Mouse (Mus musculus) liver, embryonic 16.5 days (tissue): ENCODE results near the gene Prkci. TPM values are rescaled to one million over a fixed set of nuclear protein-coding genes. Genes with fewer than 3 reads are reported as not detected.

Source experiments
- ATAC-seq: fragments of 200-750 bp; cut with Nextera tagmentation; 2 replicates; pipeline ENCODE4 v1.8.0; 2017; ENCODE audit warnings: low read depth, mild to moderate bottlenecking, moderate number of reproducible peaks, moderate library complexity
- H3K27ac ChIP-seq: fragments of 300-500 bp; sonication (generic); 2 replicates; pipeline ENCODE4 v1.5.1; 2014; ENCODE audit warnings: mild to moderate bottlenecking, low read length
- H3K27me3 ChIP-seq: fragments of 300-500 bp; sonication (generic); 2 replicates; pipeline ENCODE4 v1.6.1; 2014; ENCODE audit warnings: low read depth, low read length, mixed read lengths; ENCODE audit not compliant: control insufficient read depth, insufficient read depth
- H3K36me3 ChIP-seq: fragments of 300-500 bp; sonication (generic); 2 replicates; pipeline ENCODE4 v1.6.1; 2014; ENCODE audit warnings: mild to moderate bottlenecking; ENCODE audit not compliant: control insufficient read depth, insufficient read depth
- H3K4me1 ChIP-seq: fragments of 300-500 bp; sonication (generic); 2 replicates; pipeline ENCODE4 v1.6.1; 2014; ENCODE audit warnings: low read depth, low read length, mixed read lengths; ENCODE audit not compliant: control insufficient read depth
- H3K4me2 ChIP-seq: fragments of 300-500 bp; sonication (generic); 2 replicates; pipeline ENCODE4 v1.6.1; 2014; ENCODE audit warnings: low read depth, low read length, mixed read lengths
- H3K4me3 ChIP-seq: fragments of 300-500 bp; sonication (generic); 2 replicates; pipeline ENCODE4 v1.5.1; 2014; ENCODE audit warnings: low read depth, mild to moderate bottlenecking, low read length
- H3K9ac ChIP-seq: fragments of 300-500 bp; sonication (generic); 2 replicates; pipeline ENCODE4 v1.6.1; 2014; ENCODE audit warnings: low read depth, low read length
- H3K9me3 ChIP-seq: fragments of 300-500 bp; sonication (generic); replicated peaks from 2 replicates; pipeline ENCODE4 v1.6.1; 2016; ENCODE audit warnings: low read length; ENCODE audit not compliant: control insufficient read depth
- WGBS: fragments of 180-500 bp; shearing (Covaris S2); extraction: QIAGEN DNeasy Blood & Tissue Kit; methylation state at CpG from one replicate; pipeline ENCODE4 v1.1.7; 2014; ENCODE audit not compliant: insufficient replicate concordance; 5-methylcytosine and 5-hydroxymethylcytosine counted together
- polyA plus RNA-seq: library from polyadenylated mRNA; unstranded; fragments of >200 nt; fragmentation: Nextera tagmentation; extraction: Ambion mirVana; gene quantifications from 2 replicates; pipeline ENCODE4 v1.2.1, GENCODE M21; 2015

Gene Prkci
- polyA plus RNA-seq, 1 experiment from 2014 or later, result 5.4 TPM

- H3K27ac ChIP-seq, result 0 out of 2 replicates have a peak overlapping the region, but pooled peaks have one; percentile 7
- no peak overlapping the region for H3K9ac ChIP-seq
- H3K27me3 ChIP-seq, result no peaks in the 10 kb centered on the region
- H3K36me3 ChIP-seq, result no peaks in the 10 kb centered on the region
- no peaks in the 10 kb centered on the region; the same call in 1 of the 2 replicates for H3K4me1 ChIP-seq
- no peaks in the 10 kb centered on the region for H3K9me3 ChIP-seq
- H3K4me2 ChIP-seq, result peak overlapping the region; percentile 26
- H3K4me3 ChIP-seq, result no peak overlapping the region
- 16% methylated on average over 12 of the region's 12 CpGs for WGBS
- ATAC-seq, result peak; percentile 64
Measured at GRCm38 (mm10) chr3:31083507-31084245, 88.1 kb downstream of the Prkci start.

- Histone ChIP-seq H3K9me3 (no peaks in the 10 kb centered on the region), H3K4me1 (no peaks in the 10 kb centered on the region; the same call in 1 of the 2 replicates), H3K4me3 (no peak overlapping the region), H3K4me2 (no peak overlapping the region), H3K27ac (no peak overlapping the region), H3K36me3 (no peaks in the 10 kb centered on the region), H3K9ac (no peak overlapping the region), H3K27me3 (no peaks in the 10 kb centered on the region)
- no peak for ATAC-seq
- WGBS, result 77% methylated on average over 3 of the region's 3 CpGs
Measured at GRCm38 (mm10) chr3:31085000-31085399, 89.5 kb downstream of the Prkci start.

- Histone ChIP-seq H3K27ac (no peak overlapping the region), H3K36me3 (no peaks in the 10 kb centered on the region), H3K9me3 (no peaks in the 10 kb centered on the region), H3K4me2 (no peak overlapping the region), H3K27me3 (no peaks in the 10 kb centered on the region), H3K4me1 (peaks cover 18% of the 10 kb centered on the region), H3K4me3 (no peak overlapping the region), H3K9ac (no peak overlapping the region)
- ATAC-seq, result no peak
- 54% methylated on average over 10 of the region's 10 CpGs for WGBS
Measured at GRCm38 (mm10) chr3:31088789-31089775, 93.5 kb downstream of the Prkci start.

- Histone ChIP-seq H3K9me3 (no peaks in the 10 kb centered on the region), H3K9ac (no peak overlapping the region), H3K27ac (no peak overlapping the region), H3K4me3 (no peak overlapping the region), H3K27me3 (no peaks in the 10 kb centered on the region), H3K4me1 (peaks cover 18% of the 10 kb centered on the region), H3K4me2 (no peak overlapping the region), H3K36me3 (no peaks in the 10 kb centered on the region)
- ATAC-seq, result no peak
- WGBS, result 27% methylated on average over 7 of the region's 7 CpGs
Measured at GRCm38 (mm10) chr3:31089956-31090355, 94.4 kb downstream of the Prkci start.

DNA sequence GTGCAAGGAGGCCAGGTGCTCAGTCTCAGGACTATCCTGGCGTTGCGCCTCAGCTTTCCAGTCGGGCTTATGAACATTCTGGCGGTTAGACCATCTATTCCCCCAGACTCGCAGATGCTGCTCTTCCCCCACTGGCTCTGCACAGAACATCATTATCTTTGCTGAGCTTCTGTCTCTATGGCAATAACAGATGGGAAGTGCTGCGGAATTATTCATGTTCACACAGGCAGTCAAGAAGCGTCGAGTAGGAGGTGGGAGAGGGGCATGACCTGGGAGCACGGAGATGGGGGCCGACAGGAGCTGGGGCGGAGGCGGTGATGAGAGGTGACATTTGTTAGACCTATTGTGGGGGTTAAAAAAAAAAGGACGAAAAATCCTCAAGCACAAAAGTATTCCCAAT lies 97.6 kb downstream of the Prkci start:
- H3K27me3 ChIP-seq, result peaks cover 5% of the 10 kb centered on the region; the same call in 1 of the 2 replicates
- no peak overlapping the region; the same call in 1 of the 2 replicates for H3K27ac ChIP-seq
- H3K9ac ChIP-seq, result peak overlapping the region; percentile 89
- H3K9me3 ChIP-seq, result no peaks in the 10 kb centered on the region
- H3K4me3 ChIP-seq, result peak overlapping the region; percentile 84
- H3K4me1 ChIP-seq, result peaks cover 25% of the 10 kb centered on the region
- H3K4me2 ChIP-seq, result peak overlapping the region; percentile 96
- H3K36me3 ChIP-seq, result no peaks in the 10 kb centered on the region; the same call in 1 of the 2 replicates
- WGBS, result 2% methylated on average over 13 of the region's 13 CpGs
- ATAC-seq, result no peak

DNA sequence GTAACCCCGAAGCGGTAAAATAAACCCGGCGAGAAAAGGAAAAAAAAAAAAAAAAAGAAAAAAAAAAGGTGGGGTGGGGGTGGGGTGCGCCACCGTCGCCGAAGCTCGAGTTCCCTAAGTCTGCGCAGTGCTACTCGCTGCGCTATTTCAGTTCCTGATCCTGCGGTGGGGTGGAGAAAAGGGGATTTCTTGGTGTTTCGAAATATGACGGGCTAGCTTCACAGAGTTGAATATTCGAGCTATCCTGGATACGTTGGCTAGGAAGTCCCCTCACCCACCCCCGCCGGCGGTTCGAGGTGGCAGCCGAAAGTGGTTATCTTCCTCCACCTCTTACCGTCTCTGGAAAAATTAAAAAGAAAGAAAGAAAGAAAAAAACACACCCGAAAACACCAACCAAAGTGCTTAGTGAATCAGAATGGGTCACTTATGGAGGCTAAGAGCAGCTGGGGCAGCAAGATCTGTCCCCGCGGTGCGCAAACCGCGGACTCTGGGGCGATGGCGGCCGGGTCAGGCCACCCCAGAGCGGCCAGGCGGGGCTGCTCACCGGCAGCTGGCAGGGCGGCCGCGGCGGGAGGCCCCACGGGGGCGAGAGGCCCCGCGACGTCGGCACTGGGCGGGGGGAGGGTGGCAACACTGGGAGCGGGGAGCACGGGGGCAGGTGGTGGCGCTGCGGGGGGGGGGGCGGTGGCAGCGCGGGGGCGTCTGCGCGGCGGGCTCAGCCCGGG lies 98.2 kb downstream of the Prkci start:
- H3K9ac ChIP-seq, result peak overlapping the region; percentile 89
- peak overlapping the region; percentile 97 for H3K27ac ChIP-seq
- H3K27me3 ChIP-seq, result peaks cover 5% of the 10 kb centered on the region; the same call in 1 of the 2 replicates
- H3K4me2 ChIP-seq, result peak overlapping the region; percentile 96
- H3K9me3 ChIP-seq, result no peaks in the 10 kb centered on the region
- no peaks in the 10 kb centered on the region; the same call in 1 of the 2 replicates for H3K36me3 ChIP-seq
- H3K4me1 ChIP-seq, result peaks cover 25% of the 10 kb centered on the region
- WGBS, result under 1% methylated on average over 49 of the region's 58 CpGs
- peak overlapping the region; percentile 84 for H3K4me3 ChIP-seq
- ATAC-seq, result peak; percentile 56

- Histone ChIP-seq H3K27ac (peak within 1 kb of the TSS; percentile 97), H3K4me2 (peak within 1 kb of the TSS; percentile 96), H3K27me3 (peaks cover 5% of the 10 kb centered on the region; the same call in 1 of the 2 replicates), H3K4me1 (peaks cover 25% of the 10 kb centered on the region), H3K4me3 (peak within 1 kb of the TSS; percentile 84), H3K9me3 (no peaks in the 10 kb centered on the region), H3K9ac (peak within 1 kb of the TSS; percentile 89), H3K36me3 (no peaks in the 10 kb centered on the region; the same call in 1 of the 2 replicates)
- ATAC-seq, result peak; percentile 92
- 0% methylated on average over 32 of the region's 109 CpGs for WGBS
Measured at GRCm38 (mm10) chr3:31094531-31095178, 99.1 kb downstream of the Prkci start, which contains the start of gene Skil. Gene Skil, plus strand, starts transcription at chr3:31095058.

DNA sequence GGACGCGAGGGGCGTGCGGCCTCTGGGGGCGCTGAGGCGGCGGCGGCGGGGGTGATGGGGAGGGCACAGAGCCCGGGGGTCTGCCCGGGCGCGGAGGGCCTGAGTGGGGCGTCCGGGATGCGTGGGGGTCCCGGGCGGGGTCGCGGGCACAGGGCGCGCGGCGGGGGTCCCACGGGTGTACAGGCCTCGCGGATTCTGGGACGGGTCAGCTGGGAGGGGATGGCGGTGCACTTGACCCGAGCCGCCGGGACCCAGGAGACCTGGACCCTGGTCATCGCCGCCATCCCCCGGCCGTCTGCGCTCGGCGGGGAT lies 99.6 kb downstream of the Prkci start:
- H3K4me1 ChIP-seq, result peaks cover 25% of the 10 kb centered on the region
- peak overlapping the region; percentile 84 for H3K4me3 ChIP-seq
- no peaks in the 10 kb centered on the region for H3K9me3 ChIP-seq
- peaks cover 5% of the 10 kb centered on the region; the same call in 1 of the 2 replicates for H3K27me3 ChIP-seq
- H3K27ac ChIP-seq, result peak overlapping the region; percentile 97
- H3K36me3 ChIP-seq, result no peaks in the 10 kb centered on the region; the same call in 1 of the 2 replicates
- H3K4me2 ChIP-seq, result peak overlapping the region; percentile 96
- no peak for ATAC-seq
- 2% methylated on average over 32 of the region's 39 CpGs for WGBS
- peak overlapping the region; percentile 89 for H3K9ac ChIP-seq
